Mouse (Mus musculus) right cerebral cortex, adult 2 months (tissue): ENCODE measurements around the gene Syt1.

Experiments
- DNase-seq, 2 experiments: peaks; one replicate each; pipeline ENCODE4 v3.0.0; 2021 to 2022; ENCODE audit warnings: low spot score in 2 of 2

Syt1 gene

DNA sequence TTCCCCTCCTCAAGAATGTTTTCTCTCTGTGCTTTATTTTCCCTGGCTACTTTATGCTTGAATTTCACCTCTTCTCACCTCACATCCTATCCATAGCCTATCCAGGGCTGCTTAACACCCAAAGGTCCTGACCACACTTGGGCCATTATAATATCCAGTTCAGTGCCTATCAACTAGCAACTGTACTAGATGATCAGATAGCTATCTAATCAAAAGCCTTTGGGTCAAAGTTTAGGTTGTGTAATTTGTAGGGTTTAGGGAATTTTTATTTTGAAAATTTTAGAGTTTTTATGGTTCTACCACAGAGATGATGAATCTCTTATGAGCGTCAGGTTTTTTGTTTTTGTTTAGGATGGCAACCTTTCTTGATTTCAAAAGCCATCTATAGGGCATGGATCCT, 125.0 kb downstream of the Syt1 start:
- DNase-seq = no peak

- no peak for DNase-seq
Observed at GRCm38 (mm10) chr10:108884520-108884919, 126.3 kb downstream of the Syt1 start.

DNA sequence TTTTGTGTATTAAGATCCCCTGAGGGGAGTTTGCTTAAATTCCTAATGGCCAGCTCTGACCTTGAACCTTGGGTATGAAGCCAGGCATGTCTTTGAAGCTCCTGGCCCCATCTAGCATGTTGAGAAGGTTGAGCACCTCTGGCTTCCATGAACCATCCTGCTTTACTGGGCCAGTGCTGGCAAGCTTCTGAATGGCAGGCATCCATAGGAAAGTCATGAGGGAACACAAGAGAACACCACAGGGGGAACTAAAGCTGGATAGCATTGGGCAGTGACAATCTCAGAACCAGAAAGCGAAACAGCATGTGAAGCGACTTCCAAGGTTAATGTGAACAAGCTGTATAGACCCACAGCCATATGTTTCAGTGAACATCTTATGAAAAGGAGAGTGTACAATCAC, 130.4 kb downstream of the Syt1 start:
- no peak for DNase-seq

DNA sequence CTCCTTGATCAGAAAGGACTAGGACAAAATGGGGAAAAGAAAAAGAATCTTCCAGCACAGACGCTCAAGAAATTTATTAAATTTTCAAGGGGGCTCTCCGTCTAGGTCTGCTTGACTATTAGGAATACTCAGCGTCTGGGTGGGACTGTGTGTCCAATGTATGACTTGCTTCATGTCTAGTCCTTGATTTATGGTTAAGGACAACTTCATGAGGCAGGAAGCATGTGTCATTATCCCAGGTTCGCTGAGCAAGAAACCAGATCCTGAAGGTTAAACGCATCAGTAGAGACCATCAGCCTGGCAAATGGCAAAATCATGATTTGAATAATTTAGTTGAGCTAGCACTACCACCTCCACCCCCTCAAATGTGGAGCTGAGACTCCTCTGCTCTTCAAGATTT, 135.1 kb downstream of the Syt1 start:
- DNase-seq = no peak

DNA sequence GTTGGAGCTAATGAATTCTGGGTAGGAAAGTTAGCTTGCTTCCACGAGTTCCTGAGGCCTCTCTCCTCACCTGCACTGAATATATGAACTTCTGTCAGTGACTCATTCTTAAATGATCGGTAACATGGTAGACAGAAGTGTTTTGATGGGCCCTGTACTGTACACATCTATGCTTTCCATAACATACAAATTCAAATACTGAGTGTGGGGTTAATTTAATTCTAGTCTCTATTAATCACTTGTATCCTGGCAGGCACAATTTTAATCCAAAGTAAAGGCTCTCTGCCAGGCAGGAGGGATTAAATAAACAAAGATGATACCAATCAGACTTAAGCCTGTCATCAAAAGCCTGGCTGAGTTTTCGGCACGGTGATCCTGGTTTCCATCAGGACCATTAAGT, 136.1 kb downstream of the Syt1 start:
- DNase-seq = no peak

DNA sequence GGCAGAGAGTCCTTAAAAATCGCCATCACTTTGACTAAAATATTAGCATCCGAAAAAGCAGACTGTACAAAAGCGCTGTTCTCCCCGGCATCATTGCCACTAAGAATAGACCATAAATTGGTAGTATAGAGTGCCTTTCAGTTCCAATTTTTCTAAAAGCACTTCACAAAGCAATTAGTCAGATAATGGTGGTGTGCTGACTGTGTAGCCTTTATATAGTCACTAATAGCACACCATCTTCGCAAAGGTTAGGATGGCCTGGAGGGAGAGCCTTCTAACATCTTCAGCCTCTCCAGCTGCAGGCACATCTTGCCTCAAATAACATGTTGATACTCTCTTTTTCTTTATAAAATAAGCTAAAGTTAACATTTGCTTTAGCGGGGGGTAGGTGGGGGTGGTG, 138.4 kb downstream of the Syt1 start:
- no peak for DNase-seq

DNA sequence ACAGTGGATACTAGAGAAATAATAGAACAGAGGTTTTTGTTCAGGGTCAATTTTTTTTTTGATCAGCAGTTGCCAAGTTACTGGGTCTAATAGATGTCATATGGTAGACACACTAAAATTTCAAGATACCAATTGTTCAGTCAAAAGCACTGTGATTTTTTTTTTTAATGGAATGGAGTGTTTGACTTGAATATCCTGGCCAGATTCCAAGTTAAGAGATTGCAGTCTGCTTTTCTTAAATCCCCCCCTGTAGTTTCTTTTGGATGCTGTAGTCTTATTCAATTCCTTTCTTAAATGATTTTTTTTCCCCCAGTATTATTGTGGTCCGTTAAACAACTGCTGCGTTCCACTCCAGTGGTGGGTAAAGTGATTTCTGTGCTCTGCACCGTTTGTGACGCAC, 140.2 kb downstream of the Syt1 start:
- DNase-seq = no peak

GRCm38 (mm10) chr10:108868136-108868535, 142.6 kb downstream of the Syt1 start:
- DNase-seq = peak in 1 of 2 experiments; percentile 47

DNA sequence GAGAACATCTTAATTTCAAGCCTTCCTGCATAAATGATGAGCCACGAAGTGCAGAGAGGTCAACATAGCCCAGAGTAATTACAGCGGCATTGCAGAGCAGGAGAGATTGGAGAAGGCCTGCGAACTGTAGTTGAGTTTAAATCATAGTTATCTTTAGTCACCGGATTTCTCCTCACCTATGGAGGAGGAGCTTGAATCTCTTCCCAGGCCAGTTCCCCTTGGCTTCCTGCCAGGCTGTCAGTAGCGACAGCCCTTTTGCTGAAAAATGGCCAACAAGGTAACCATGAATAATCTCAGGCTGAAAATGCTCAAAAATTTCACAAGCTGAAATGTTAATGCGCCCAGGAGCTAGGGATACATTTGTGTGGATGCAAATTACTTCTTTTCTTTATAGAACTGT, 143.6 kb downstream of the Syt1 start:
- DNase-seq = no peak

GRCm38 (mm10) chr10:108865586-108865985, 145.2 kb downstream of the Syt1 start:
- DNase-seq = no peak

- no peak for DNase-seq
Observed at GRCm38 (mm10) chr10:108855986-108856385, 154.8 kb downstream of the Syt1 start.

DNA sequence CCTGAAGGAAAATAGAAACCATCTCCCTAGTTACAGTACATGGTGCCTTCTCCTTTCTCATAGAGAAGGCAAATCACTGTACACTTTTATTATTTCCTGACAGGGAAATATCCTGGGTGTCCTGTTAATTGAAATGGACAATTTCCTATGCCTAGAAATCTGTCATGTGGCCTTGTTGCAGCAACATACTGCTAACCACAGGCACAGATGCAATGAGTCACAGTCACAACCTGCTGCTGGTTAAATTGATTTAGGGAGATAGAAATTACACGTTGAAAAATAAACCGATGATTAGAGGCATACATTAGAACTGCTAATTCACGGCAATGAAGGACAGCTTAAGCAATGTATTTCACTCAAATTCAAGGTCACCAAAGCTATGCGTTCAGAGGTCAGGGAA, 158.0 kb downstream of the Syt1 start:
- no peak for DNase-seq

DNA sequence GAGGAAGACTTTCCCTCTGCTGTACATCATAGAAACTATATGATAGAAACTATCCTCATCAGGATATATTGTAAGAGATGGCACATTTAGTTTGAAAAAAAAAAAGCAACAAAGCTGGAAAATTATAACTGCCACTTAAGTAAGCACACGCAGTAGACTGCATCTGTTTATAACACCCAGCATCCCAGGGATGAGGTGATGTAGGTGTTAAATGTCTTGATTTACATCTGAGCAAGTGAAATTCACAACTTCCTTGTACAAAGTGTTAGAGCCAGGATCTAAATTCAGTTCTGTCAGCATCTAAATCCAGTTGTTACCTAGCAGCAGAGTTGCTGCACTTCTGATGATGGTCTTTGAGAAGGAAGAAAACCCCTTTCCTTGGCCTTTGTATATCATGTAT, 173.3 kb downstream of the Syt1 start:
- DNase-seq = no peak

DNA sequence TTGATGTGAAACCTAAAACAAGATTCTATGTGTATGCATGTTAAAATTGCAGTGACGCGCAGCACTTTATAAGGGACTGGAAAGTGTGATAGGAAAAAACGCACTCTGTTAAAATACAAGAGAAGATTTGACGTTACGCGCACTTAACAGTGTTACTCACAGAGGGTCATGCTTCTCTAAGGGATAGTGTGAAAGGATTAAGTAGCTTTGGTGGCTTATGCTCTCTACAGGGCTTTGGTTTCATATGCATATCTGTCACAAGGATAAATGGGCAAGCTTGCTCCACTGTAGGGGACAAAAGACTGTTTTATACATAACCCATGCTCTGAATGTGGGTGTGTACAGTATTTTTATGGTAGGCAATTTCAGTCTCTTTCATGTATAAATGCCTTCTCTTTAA, 178.5 kb downstream of the Syt1 start:
- no peak for DNase-seq

GRCm38 (mm10) chr10:108831801-108832200, 179.0 kb downstream of the Syt1 start:
- DNase-seq = no peak

DNA sequence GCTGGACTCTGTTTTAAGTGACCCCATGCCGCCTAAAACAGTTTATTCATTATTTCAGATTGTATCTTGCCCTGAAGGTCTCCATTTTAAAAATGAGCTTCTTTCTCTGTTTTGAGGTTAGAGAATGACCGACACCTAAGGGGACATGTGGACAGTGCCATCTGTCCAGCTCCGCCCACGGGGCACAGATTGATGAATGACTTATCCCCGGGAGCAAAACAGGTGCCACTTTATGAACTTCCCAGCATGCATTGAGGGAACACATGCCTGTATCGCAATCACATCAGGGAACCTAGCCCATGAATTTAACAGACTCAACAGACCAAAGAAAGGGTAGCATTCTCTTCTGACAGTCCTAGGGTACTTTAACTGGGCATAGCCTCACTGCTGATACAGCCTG, 188.5 kb downstream of the Syt1 start:
- no peak for DNase-seq

GRCm38 (mm10) chr10:108815339-108815738, 195.4 kb downstream of the Syt1 start:
- no peak for DNase-seq

DNA sequence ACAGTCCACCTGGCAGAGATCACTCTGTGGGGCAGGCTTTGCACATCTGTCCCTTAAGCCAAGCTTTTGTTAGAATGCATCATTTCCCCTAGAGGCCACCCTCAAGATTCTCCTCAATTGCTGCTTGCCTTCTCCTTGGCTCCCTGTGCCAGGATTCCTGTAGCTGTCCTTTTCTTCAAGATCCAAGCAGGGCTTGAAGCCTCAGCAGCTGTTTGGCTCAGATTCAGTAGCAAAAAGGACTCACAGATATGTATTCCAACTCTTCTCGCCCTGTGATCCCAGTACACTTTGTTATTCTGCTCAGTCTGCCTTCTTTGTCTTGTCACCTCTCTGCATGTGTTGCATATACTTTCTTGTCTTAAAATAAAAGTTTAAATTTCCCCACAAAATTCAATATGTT, 206.4 kb downstream of the Syt1 start:
- DNase-seq = no peak

DNA sequence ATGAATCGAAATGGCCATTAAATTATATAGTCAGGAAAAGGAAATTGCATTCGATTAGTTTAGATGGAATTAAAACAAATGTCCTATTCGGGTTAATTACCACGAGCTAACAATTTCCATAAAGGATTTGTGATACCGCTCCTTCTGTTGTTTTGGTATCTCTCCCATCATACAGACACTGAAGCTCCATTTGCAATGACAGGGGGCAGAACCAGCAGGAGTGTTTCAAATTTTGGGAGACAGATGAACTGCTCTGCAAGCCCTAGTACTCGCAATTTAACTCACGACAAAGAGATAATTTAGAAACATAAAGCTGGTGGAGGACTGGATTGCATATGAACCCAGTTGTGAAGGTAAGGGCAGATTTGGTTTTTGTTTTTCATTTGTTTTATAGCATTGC, 210.0 kb downstream of the Syt1 start:
- DNase-seq = no peak

GRCm38 (mm10) chr10:108798826-108799225, 212.0 kb downstream of the Syt1 start:
- no peak for DNase-seq

GRCm38 (mm10) chr10:108782817-108783216, 228.0 kb downstream of the Syt1 start:
- no peak for DNase-seq

DNA sequence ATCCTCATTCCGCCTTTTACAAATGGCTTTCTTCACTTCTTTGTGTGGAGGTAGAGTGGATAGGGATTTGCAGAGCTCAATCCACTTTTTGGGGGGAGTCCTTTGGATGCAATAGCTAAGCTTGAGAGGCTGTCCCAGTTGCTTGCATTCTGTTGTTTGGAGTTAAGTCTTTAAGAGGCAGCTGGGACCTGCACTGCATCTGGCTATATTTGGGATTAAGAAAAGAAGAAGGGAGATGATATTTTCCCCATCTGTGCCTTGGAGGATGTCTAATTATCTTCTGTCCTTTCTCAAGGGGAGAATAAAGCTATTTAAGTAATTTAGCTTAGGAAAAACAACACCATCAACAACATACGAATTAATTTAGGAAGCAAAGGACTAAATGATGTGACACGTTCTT, 230.2 kb downstream of the Syt1 start:
- no peak for DNase-seq

- DNase-seq = no peak
Observed at GRCm38 (mm10) chr10:108776735-108777134, 234.0 kb downstream of the Syt1 start.

- no peak for DNase-seq
Observed at GRCm38 (mm10) chr10:108771081-108771480, 239.7 kb downstream of the Syt1 start.

DNA sequence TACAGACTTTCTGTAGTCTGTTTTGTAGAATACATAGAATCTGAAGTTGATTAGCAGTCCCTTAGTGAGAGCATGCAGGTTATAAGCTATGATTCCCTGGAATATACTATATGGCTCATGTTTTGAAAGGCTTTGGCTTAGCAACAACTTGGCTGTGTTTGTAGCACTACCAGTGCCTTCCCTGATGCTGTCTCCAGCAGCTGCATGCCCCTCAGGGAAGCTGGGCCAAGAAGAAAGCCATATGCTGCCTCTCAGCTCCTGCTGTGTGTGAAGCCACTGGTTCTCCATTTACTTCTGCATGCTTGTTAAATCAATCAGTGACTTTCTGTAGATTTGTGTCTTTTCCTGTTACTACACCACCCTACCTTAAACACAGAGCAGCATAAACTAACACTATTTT, 245.2 kb downstream of the Syt1 start:
- no peak for DNase-seq
